Mouse (Mus musculus) ES-Bruce4 (cell line): ENCODE data around the gene Cep63.

Experiments
- CTCF ChIP-seq: IDR thresholded peaks from one replicate; pipeline ENCODE4 v1.8.1; 2011; ENCODE audit warnings: low read depth, low read length
- EP300 ChIP-seq: IDR thresholded peaks from 2 replicates; pipeline ENCODE4 v1.6.1; 2011; ENCODE audit warnings: low read depth, low read length; ENCODE audit not compliant: insufficient read depth
- POLR2A ChIP-seq: IDR thresholded peaks from one replicate; pipeline ENCODE4 v1.8.1; 2011; ENCODE audit warnings: low read length; ENCODE audit not compliant: insufficient read depth

DNA sequence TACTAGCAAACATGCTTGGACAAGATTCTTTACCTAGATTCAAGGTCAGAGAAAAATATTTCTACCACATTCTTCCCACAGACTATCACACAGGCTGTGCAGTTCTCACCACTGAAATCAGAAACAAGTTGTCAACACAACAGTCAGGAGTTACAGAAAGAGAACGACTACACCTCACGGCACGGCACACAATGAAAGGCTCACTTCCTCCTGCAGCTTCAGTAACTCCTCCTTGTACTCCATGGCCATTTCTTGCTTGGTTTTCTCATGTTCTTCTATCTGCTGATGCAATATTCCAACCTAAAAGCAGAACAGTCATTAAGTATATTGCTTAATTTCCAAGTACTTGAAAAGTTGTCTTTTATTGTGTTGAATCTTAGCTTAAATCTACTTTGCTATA lies 11.3 kb downstream of the Cep63 start:
- TF ChIP-seq POLR2A (no peak), CTCF (no peak), EP300 (no peak)
